Mouse (Mus musculus): ENCODE results near the gene Gm10277. TPM values are rescaled to one million over a fixed set of nuclear protein-coding genes. Genes with fewer than 3 reads are reported as not detected.

The Gm10277 gene
- polyA plus RNA-seq, 1 experiment = not detected

- no peak for TF ChIP-seq POLR2A (IDR thresholded peaks at IDR 0.05; ENCODE audit: borderline replicate concordance, insufficient read depth, low read length)
- TF ChIP-seq CTCF (IDR thresholded peaks at IDR 0.05; ENCODE audit: borderline replicate concordance, insufficient read depth, low read depth, low read length) = no peak
- Histone ChIP-seq H3K27me3 (ENCODE audit: control insufficient read depth, insufficient read depth, low read length) (no peaks in the 10 kb centered on the region), H3K4me3 (replicated peaks; ENCODE audit: insufficient read depth, low read depth, low read length) (no peak overlapping the region), H3K27ac (ENCODE audit: insufficient read depth, low read length) (no peak overlapping the region), H3K4me1 (ENCODE audit: control insufficient read depth, insufficient read depth, low read length) (peaks cover 28% of the 10 kb centered on the region)
- WGBS = 33% methylated on average over 4 of the region's 4 CpGs
- DNase-seq = peak; percentile 45 to 48
These were observed 21.7 kb upstream of the Gm10277 start for GRCm38 (mm10) chr11:77809215-77809614.

GRCm38 (mm10) chr11:77808051-77808465, 20.5 kb upstream of the Gm10277 start:
- TF ChIP-seq POLR2A (IDR thresholded peaks at IDR 0.05; ENCODE audit: borderline replicate concordance, insufficient read depth, low read length) = no peak
- no peak for TF ChIP-seq CTCF (IDR thresholded peaks at IDR 0.05; ENCODE audit: borderline replicate concordance, insufficient read depth, low read depth, low read length)
- peak; percentile 43 to 57 for DNase-seq
- 40% methylated on average over 5 of the region's 5 CpGs for WGBS
- no peaks in the 10 kb centered on the region for H3K27me3 ChIP-seq (ENCODE audit: control insufficient read depth, insufficient read depth, low read length)
- H3K27ac ChIP-seq (ENCODE audit: insufficient read depth, low read length) = no peak overlapping the region
- H3K4me1 ChIP-seq (ENCODE audit: control insufficient read depth, insufficient read depth, low read length) = peaks cover 28% of the 10 kb centered on the region
- no peak overlapping the region for H3K4me3 ChIP-seq (replicated peaks; ENCODE audit: insufficient read depth, low read depth, low read length)

- no peak for DNase-seq
- H3K27me3 ChIP-seq (ENCODE audit: control insufficient read depth, insufficient read depth, low read length) = no peaks in the 10 kb centered on the region
- WGBS = 83% methylated on average over 6 of the region's 6 CpGs
- H3K4me3 ChIP-seq (replicated peaks; ENCODE audit: insufficient read depth, low read depth, low read length) = no peak overlapping the region
- peaks cover 36% of the 10 kb centered on the region for H3K4me1 ChIP-seq (ENCODE audit: control insufficient read depth, insufficient read depth, low read length)
- H3K27ac ChIP-seq (ENCODE audit: insufficient read depth, low read length) = no peak overlapping the region
- TF ChIP-seq CTCF (IDR thresholded peaks at IDR 0.05; ENCODE audit: borderline replicate concordance, insufficient read depth, low read depth, low read length) (no peak), POLR2A (IDR thresholded peaks at IDR 0.05; ENCODE audit: borderline replicate concordance, insufficient read depth, low read length) (no peak)
These were observed 19.3 kb upstream of the Gm10277 start for GRCm38 (mm10) chr11:77806855-77807254.

- no peak overlapping the region for H3K4me3 ChIP-seq (replicated peaks; ENCODE audit: insufficient read depth, low read depth, low read length)
- DNase-seq = peak in 1 of 2 experiments; percentile 48
These were observed 18.7 kb upstream of the Gm10277 start for GRCm38 (mm10) chr11:77806218-77806617.

GRCm38 (mm10) chr11:77802341-77802865, 14.9 kb upstream of the Gm10277 start:
- WGBS = 51% methylated on average over 9 of the region's 9 CpGs
- TF ChIP-seq POLR2A (IDR thresholded peaks at IDR 0.05; ENCODE audit: borderline replicate concordance, insufficient read depth, low read length) (no peak), CTCF (IDR thresholded peaks at IDR 0.05; ENCODE audit: borderline replicate concordance, insufficient read depth, low read depth, low read length) (no peak)
- Histone ChIP-seq H3K4me1 (ENCODE audit: control insufficient read depth, insufficient read depth, low read length) (peaks cover 19% of the 10 kb centered on the region), H3K27ac (ENCODE audit: insufficient read depth, low read length) (no peak overlapping the region; the same call in 1 of the 2 replicates), H3K27me3 (ENCODE audit: control insufficient read depth, insufficient read depth, low read length) (no peaks in the 10 kb centered on the region), H3K4me3 (replicated peaks; ENCODE audit: insufficient read depth, low read depth, low read length) (no peak overlapping the region)
- no peak for DNase-seq

More at GRCm38 (mm10) chr11:77806218-77806617, 18.7 kb upstream of the Gm10277 start:
- Histone ChIP-seq H3K4me1 (ENCODE audit: control insufficient read depth, insufficient read depth, low read length) (peaks cover 37% of the 10 kb centered on the region), H3K27ac (ENCODE audit: insufficient read depth, low read length) (no peak overlapping the region), H3K27me3 (ENCODE audit: control insufficient read depth, insufficient read depth, low read length) (no peaks in the 10 kb centered on the region)
- WGBS = 4% methylated on average over 2 of the region's 2 CpGs
- TF ChIP-seq POLR2A (IDR thresholded peaks at IDR 0.05; ENCODE audit: borderline replicate concordance, insufficient read depth, low read length) = no peak
- TF ChIP-seq CTCF (IDR thresholded peaks at IDR 0.05; ENCODE audit: borderline replicate concordance, insufficient read depth, low read depth, low read length) = peak; percentile 18; the same call in 1 of the 2 replicates

- WGBS = 42% methylated on average over 15 of the region's 15 CpGs
- no peak for TF ChIP-seq CTCF (IDR thresholded peaks at IDR 0.05; ENCODE audit: borderline replicate concordance, insufficient read depth, low read depth, low read length)
- TF ChIP-seq POLR2A (IDR thresholded peaks at IDR 0.05; ENCODE audit: borderline replicate concordance, insufficient read depth, low read length) = no peak
- Histone ChIP-seq H3K4me1 (ENCODE audit: control insufficient read depth, insufficient read depth, low read length) (peaks cover 15% of the 10 kb centered on the region), H3K27me3 (ENCODE audit: control insufficient read depth, insufficient read depth, low read length) (no peaks in the 10 kb centered on the region), H3K27ac (ENCODE audit: insufficient read depth, low read length) (no peak overlapping the region), H3K4me3 (replicated peaks; ENCODE audit: insufficient read depth, low read depth, low read length) (no peak overlapping the region)
- no peak for DNase-seq
These were observed 13.5 kb upstream of the Gm10277 start for GRCm38 (mm10) chr11:77800869-77801701.

GRCm38 (mm10) chr11:77800491-77800868, 12.9 kb upstream of the Gm10277 start:
- Histone ChIP-seq H3K27me3 (ENCODE audit: control insufficient read depth, insufficient read depth, low read length) (no peaks in the 10 kb centered on the region), H3K27ac (ENCODE audit: insufficient read depth, low read length) (no peak overlapping the region), H3K4me3 (replicated peaks; ENCODE audit: insufficient read depth, low read depth, low read length) (no peak overlapping the region), H3K4me1 (ENCODE audit: control insufficient read depth, insufficient read depth, low read length) (peaks cover 14% of the 10 kb centered on the region)
- TF ChIP-seq POLR2A (IDR thresholded peaks at IDR 0.05; ENCODE audit: borderline replicate concordance, insufficient read depth, low read length) = no peak
- TF ChIP-seq CTCF (IDR thresholded peaks at IDR 0.05; ENCODE audit: borderline replicate concordance, insufficient read depth, low read depth, low read length) = no peak
- no peak for DNase-seq
- 75% methylated on average over 9 of the region's 9 CpGs for WGBS

GRCm38 (mm10) chr11:77795216-77795615, 7.7 kb upstream of the Gm10277 start:
- no peak overlapping the region for H3K4me3 ChIP-seq (replicated peaks; ENCODE audit: insufficient read depth, low read depth, low read length)
- no peaks in the 10 kb centered on the region for H3K27me3 ChIP-seq (ENCODE audit: control insufficient read depth, insufficient read depth, low read length)
- 77% methylated on average over 5 of the region's 5 CpGs for WGBS
- TF ChIP-seq CTCF (IDR thresholded peaks at IDR 0.05; ENCODE audit: borderline replicate concordance, insufficient read depth, low read depth, low read length) (no peak), POLR2A (IDR thresholded peaks at IDR 0.05; ENCODE audit: borderline replicate concordance, insufficient read depth, low read length) (no peak)
- H3K4me1 ChIP-seq (ENCODE audit: control insufficient read depth, insufficient read depth, low read length) = peaks cover 17% of the 10 kb centered on the region
- H3K27ac ChIP-seq (ENCODE audit: insufficient read depth, low read length) = no peak overlapping the region
- DNase-seq = no peak

All from cerebellum, adult 2 months (tissue).